Mouse (Mus musculus) CH12F3 (cell line): ENCODE data around the gene Tnni2.
"Not testable (repeated sequence)": the region's sequence is repeated elsewhere in the genome, so short reads cannot be mapped to it uniquely, and the experiment has no call there.

Experiments
- in situ Hi-C: fragments of 300-500 bp; cut with MboI; formaldehyde crosslinking; loops from 2 replicates; pipeline ENCODE4 v1.14.3; 2020; ENCODE audit warnings: low sequenced_read_pairs

The Tnni2 gene

GRCm38 (mm10) chr7:142441585-142441984 is at the start of gene Tnni2:
Gene Tnni2 (plus strand): TSS chr7:142441808.
- in situ Hi-C loops = no loop called here

GRCm38 (mm10) chr7:142393191-142393590 is 48.4 kb upstream of the Tnni2 start:
- in situ Hi-C loops = no loop called here

GRCm38 (mm10) chr7:142394261-142395190 is 47.1 kb upstream of the Tnni2 start:
- in situ Hi-C loops = no loop called here

- in situ Hi-C loops = no loop called here
Observed at GRCm38 (mm10) chr7:142395472-142395871, 46.1 kb upstream of the Tnni2 start.

- in situ Hi-C loops = no loop called here
Observed at GRCm38 (mm10) chr7:142396611-142397010, 45.0 kb upstream of the Tnni2 start.

GRCm38 (mm10) chr7:142398052-142398451 is 43.6 kb upstream of the Tnni2 start:
- in situ Hi-C loops = no loop called here

GRCm38 (mm10) chr7:142399250-142399649 is 42.4 kb upstream of the Tnni2 start:
- in situ Hi-C loops = no loop called here

GRCm38 (mm10) chr7:142400112-142400749 is 41.4 kb upstream of the Tnni2 start:
- in situ Hi-C loops = no loop called here

GRCm38 (mm10) chr7:142400750-142401142 is 40.9 kb upstream of the Tnni2 start:
- in situ Hi-C loops = no loop called here

- in situ Hi-C loops = no loop called here
Observed at GRCm38 (mm10) chr7:142403591-142403990, 38.0 kb upstream of the Tnni2 start.

GRCm38 (mm10) chr7:142405134-142405533 is 36.5 kb upstream of the Tnni2 start:
- in situ Hi-C loops = not testable (repeated sequence)

- in situ Hi-C loops = no loop called here
Observed at GRCm38 (mm10) chr7:142407935-142408334, 33.7 kb upstream of the Tnni2 start.

GRCm38 (mm10) chr7:142408686-142409085 is 32.9 kb upstream of the Tnni2 start:
- in situ Hi-C loops = no loop called here

- in situ Hi-C loops = no loop called here
Observed at GRCm38 (mm10) chr7:142409603-142410002, 32.0 kb upstream of the Tnni2 start.

GRCm38 (mm10) chr7:142413285-142413684 is 28.3 kb upstream of the Tnni2 start:
- in situ Hi-C loops = no loop called here

- in situ Hi-C loops = no loop called here
Observed at GRCm38 (mm10) chr7:142415314-142415713, 26.3 kb upstream of the Tnni2 start.

GRCm38 (mm10) chr7:142416225-142416624 is 25.4 kb upstream of the Tnni2 start:
- in situ Hi-C loops = no loop called here

GRCm38 (mm10) chr7:142418027-142418426 is 23.6 kb upstream of the Tnni2 start:
- in situ Hi-C loops = no loop called here

- in situ Hi-C loops = no loop called here
Observed at GRCm38 (mm10) chr7:142418679-142419078, 22.9 kb upstream of the Tnni2 start.

- in situ Hi-C loops = no loop called here
Observed at GRCm38 (mm10) chr7:142419887-142420286, 21.7 kb upstream of the Tnni2 start.

- in situ Hi-C loops = no loop called here
Observed at GRCm38 (mm10) chr7:142421826-142422225, 19.8 kb upstream of the Tnni2 start.

- in situ Hi-C loops = no loop called here
Observed at GRCm38 (mm10) chr7:142425641-142426213, 15.9 kb upstream of the Tnni2 start.
